Mouse (Mus musculus): ENCODE measurements around the gene Inf2. TPM values are rescaled to one million over a fixed set of nuclear protein-coding genes. Genes with fewer than 3 reads are reported as not detected.

The Inf2 gene
- polyA plus RNA-seq, 2 experiments: 6.9 to 27.5 TPM

DNA sequence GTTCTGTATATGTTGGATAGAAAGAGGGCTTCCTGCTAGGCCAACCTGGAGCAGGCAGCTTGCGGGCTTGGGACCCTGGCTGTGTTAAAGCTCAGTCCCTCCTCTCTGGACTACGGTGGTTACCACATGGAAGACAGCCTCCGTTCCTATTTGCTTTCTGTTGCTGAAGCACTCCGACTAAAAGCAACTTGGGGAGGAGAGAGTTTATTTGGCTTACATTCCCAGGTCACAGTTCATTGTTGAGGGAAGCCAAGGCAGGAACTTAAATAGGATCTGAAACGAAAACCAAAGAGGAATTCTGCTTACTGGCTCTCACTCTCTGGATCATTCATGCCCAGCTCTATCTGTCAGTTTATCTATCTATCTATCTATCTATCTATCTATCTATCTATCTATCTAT lies 42.2 kb downstream of the Inf2 start:
- Histone ChIP-seq H3K9me3 (ENCODE audit: control insufficient read depth, low read length) (no peaks in the 10 kb centered on the region), H3K27me3 (ENCODE audit: control insufficient read depth, insufficient read depth, low read length) (no peaks in the 10 kb centered on the region), H3K9ac (ENCODE audit: low read depth, low read length, severe bottlenecking) (no peak overlapping the region), H3K36me3 (ENCODE audit: control insufficient read depth, insufficient read depth, low read length) (no peaks in the 10 kb centered on the region), H3K27ac (replicated peaks; ENCODE audit: low read depth, low read length) (no peak overlapping the region), H3K4me3 (replicated peaks; ENCODE audit: low read length) (no peak overlapping the region), H3K4me1 (ENCODE audit: control insufficient read depth, insufficient read depth, low read length) (peaks cover 11% of the 10 kb centered on the region), H3K4me2 (replicated peaks; ENCODE audit: low read depth, low read length, severe bottlenecking) (no peak overlapping the region)
- TF ChIP-seq POLR2A (IDR thresholded peaks at IDR 0.05; ENCODE audit: borderline replicate concordance, extremely low read depth, insufficient read depth, insufficient read length): no peak
- WGBS: 79% methylated on average over 5 of the region's 5 CpGs
- ATAC-seq (ENCODE audit: low FRiP score, low read depth): no peak
- no peak for DNase-seq (ENCODE audit: low spot score)

DNA sequence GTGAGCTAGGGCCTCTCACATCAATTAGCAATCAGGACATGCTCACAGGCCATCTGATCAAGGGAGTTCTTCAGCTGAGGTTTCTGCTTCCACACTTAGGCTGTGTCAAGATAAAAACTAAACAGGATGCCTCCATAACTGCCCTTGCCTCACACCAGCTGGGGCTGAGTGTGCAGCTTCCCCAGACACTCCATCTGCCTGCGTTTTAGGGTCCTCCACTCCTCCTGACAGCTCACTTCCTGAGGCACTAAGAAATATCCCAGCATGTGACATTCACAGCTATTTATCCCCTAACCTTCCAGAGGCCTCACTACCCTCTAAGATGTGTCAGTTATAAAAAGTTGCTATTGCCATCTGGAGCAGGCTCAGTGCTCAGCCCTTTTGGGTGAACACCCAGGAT lies 42.9 kb downstream of the Inf2 start:
- no peaks in the 10 kb centered on the region for H3K36me3 ChIP-seq (ENCODE audit: control insufficient read depth, insufficient read depth, low read length)
- no peak for ATAC-seq (ENCODE audit: low FRiP score, low read depth)
- H3K27me3 ChIP-seq (ENCODE audit: control insufficient read depth, insufficient read depth, low read length): no peaks in the 10 kb centered on the region
- H3K9me3 ChIP-seq (ENCODE audit: control insufficient read depth, low read length): no peaks in the 10 kb centered on the region
- peaks cover 11% of the 10 kb centered on the region for H3K4me1 ChIP-seq (ENCODE audit: control insufficient read depth, insufficient read depth, low read length)
- no peak for DNase-seq (ENCODE audit: low spot score)
- no peak overlapping the region for H3K4me2 ChIP-seq (replicated peaks; ENCODE audit: low read depth, low read length, severe bottlenecking)
- no peak overlapping the region for H3K4me3 ChIP-seq (replicated peaks; ENCODE audit: low read length)
- H3K9ac ChIP-seq (ENCODE audit: low read depth, low read length, severe bottlenecking): no peak overlapping the region
- H3K27ac ChIP-seq (replicated peaks; ENCODE audit: low read depth, low read length): no peak overlapping the region
- WGBS: 50% methylated on average over 1 of the region's 1 CpGs
- TF ChIP-seq POLR2A (IDR thresholded peaks at IDR 0.05; ENCODE audit: borderline replicate concordance, extremely low read depth, insufficient read depth, insufficient read length): no peak

DNA sequence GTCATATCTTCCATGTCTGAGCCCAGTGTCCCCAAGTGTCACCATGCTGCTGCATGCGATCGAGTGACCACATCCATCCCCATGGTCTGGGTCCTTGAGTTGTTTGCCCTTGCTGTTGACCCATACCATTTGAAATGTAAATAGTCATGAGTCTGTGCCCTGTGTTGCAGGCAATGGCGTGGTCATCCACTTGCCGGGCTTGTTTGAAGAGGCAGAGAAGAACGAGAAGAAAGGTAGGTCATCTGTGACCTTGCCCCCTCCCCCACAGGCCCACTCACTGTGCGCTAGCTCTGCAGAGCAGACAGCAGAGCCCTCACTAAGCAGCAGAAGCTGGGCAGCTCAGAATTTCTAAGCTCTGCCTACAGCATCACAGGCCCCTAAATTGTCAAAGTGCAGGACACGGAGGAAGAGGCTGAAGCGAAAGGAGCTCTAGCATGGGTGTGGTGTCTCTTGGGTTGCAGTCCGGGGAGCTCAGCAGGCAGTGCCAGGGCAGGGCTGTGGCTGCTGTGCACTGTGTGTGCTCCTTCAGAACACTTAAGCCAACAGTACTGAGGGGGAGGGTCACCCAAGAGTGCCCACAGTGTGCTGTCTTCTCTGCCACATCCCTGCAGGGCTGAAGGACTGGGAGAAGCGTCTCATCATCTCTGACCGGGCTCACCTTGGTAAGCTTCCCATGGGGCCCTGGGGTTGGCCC lies 43.6 kb downstream of the Inf2 start:
- no peak overlapping the region for H3K4me3 ChIP-seq (replicated peaks; ENCODE audit: low read length)
- WGBS: 67% methylated on average over 11 of the region's 11 CpGs

DNA sequence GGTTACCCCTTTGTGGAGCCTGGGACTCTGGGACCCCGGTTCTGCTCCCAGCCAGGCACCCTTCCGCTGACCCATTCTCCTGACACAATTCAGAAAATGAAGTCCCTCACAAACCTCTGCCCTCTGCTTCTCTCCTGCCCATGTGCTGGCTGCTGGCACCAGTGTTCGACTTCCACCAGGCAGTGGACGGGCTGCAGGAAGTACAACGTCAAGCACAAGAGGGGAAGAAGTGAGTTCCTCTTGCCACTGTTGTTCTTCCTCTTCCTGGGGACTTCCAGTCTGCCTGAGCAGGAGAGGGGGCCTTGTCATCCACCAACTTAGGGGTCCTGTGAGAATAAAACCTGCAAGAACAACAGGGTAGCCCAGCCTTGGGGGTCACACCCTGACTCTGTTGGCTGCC lies 44.3 kb downstream of the Inf2 start:
- WGBS: 77% methylated on average over 5 of the region's 5 CpGs
- peaks cover 11% of the 10 kb centered on the region for H3K4me1 ChIP-seq (ENCODE audit: control insufficient read depth, insufficient read depth, low read length)
- no peak overlapping the region for H3K4me3 ChIP-seq (replicated peaks; ENCODE audit: low read length)
- ATAC-seq (ENCODE audit: low FRiP score, low read depth) (no peak), DNase-seq (ENCODE audit: low spot score) (no peak)
- H3K36me3 ChIP-seq (ENCODE audit: control insufficient read depth, insufficient read depth, low read length): no peaks in the 10 kb centered on the region
- H3K27me3 ChIP-seq (ENCODE audit: control insufficient read depth, insufficient read depth, low read length): no peaks in the 10 kb centered on the region
- H3K9me3 ChIP-seq (ENCODE audit: control insufficient read depth, low read length): no peaks in the 10 kb centered on the region
- no peak for TF ChIP-seq POLR2A (IDR thresholded peaks at IDR 0.05; ENCODE audit: borderline replicate concordance, extremely low read depth, insufficient read depth, insufficient read length)
- H3K4me2 ChIP-seq (replicated peaks; ENCODE audit: low read depth, low read length, severe bottlenecking): no peak overlapping the region
- H3K9ac ChIP-seq (ENCODE audit: low read depth, low read length, severe bottlenecking): no peak overlapping the region
- no peak overlapping the region for H3K27ac ChIP-seq (replicated peaks; ENCODE audit: low read depth, low read length)

More for the DNA sequence above, 43.6 kb downstream of the Inf2 start:
- Histone ChIP-seq H3K27ac (replicated peaks; ENCODE audit: low read depth, low read length) (no peak overlapping the region), H3K9ac (ENCODE audit: low read depth, low read length, severe bottlenecking) (no peak overlapping the region), H3K4me2 (replicated peaks; ENCODE audit: low read depth, low read length, severe bottlenecking) (no peak overlapping the region), H3K27me3 (ENCODE audit: control insufficient read depth, insufficient read depth, low read length) (no peaks in the 10 kb centered on the region), H3K9me3 (ENCODE audit: control insufficient read depth, low read length) (no peaks in the 10 kb centered on the region), H3K36me3 (ENCODE audit: control insufficient read depth, insufficient read depth, low read length) (no peaks in the 10 kb centered on the region), H3K4me1 (ENCODE audit: control insufficient read depth, insufficient read depth, low read length) (peaks cover 11% of the 10 kb centered on the region)
- DNase-seq (ENCODE audit: low spot score) (no peak), ATAC-seq (ENCODE audit: low FRiP score, low read depth) (no peak)
- no peak for TF ChIP-seq POLR2A (IDR thresholded peaks at IDR 0.05; ENCODE audit: borderline replicate concordance, extremely low read depth, insufficient read depth, insufficient read length)

DNA sequence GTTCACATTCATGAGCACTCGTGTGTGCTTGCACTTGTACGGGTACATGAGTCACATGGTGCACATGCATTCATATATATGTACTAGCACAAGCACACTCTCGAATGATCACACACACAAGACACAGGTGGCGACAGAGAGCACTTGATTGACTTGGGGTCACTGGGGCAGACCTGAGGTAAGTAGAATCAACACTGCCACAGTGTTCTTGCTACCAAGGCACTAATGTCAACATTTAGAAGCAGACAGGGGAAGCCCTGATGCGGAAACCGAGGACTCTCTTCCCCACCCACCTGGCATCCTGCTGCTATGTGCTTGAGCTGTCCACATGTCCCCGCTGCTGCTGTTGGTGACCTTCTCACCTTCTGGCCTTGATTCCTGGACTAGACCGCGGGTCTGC lies 45.1 kb downstream of the Inf2 start:
- Histone ChIP-seq H3K9me3 (ENCODE audit: control insufficient read depth, low read length) (no peaks in the 10 kb centered on the region), H3K9ac (ENCODE audit: low read depth, low read length, severe bottlenecking) (no peak overlapping the region), H3K36me3 (ENCODE audit: control insufficient read depth, insufficient read depth, low read length) (no peaks in the 10 kb centered on the region), H3K27me3 (ENCODE audit: control insufficient read depth, insufficient read depth, low read length) (no peaks in the 10 kb centered on the region), H3K4me1 (ENCODE audit: control insufficient read depth, insufficient read depth, low read length) (peaks cover 9% of the 10 kb centered on the region), H3K4me2 (replicated peaks; ENCODE audit: low read depth, low read length, severe bottlenecking) (no peak overlapping the region), H3K4me3 (replicated peaks; ENCODE audit: low read length) (no peak overlapping the region), H3K27ac (replicated peaks; ENCODE audit: low read depth, low read length) (no peak overlapping the region)
- no peak for ATAC-seq (ENCODE audit: low FRiP score, low read depth)
- WGBS: 76% methylated on average over 9 of the region's 9 CpGs
- TF ChIP-seq POLR2A (IDR thresholded peaks at IDR 0.05; ENCODE audit: borderline replicate concordance, extremely low read depth, insufficient read depth, insufficient read length): no peak
- no peak for DNase-seq (ENCODE audit: low spot score)
